17 mouse cellular contexts compared by ENCODE assay signal in the genomic region with DNA sequence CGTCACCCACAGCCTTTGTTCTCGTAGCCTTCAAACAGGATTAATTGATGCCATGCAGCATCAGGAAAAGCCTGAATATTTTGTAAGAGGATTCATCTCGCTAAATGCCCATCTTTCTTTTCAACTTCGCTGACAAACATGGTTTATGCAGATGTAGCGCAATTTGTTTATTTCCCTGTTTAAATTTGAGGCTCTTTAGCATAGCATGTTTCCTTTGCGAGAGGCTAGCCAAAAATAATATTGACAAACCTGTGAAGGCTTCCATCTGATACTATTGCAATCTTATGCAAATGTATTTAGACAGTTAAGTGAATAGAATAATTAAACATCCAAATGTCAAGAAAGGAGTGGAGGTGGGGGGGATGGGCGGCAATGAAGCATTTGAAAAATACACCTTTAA.
"Had no signal": no experiment of that assay in that cellular context is flagged by ENCODE, and none has a peak within 500 bp of the region (broad histone marks: within the 10 kb centered on the region; RNA-seq: fewer than 3 reads in every experiment).

No protein-coding gene starts in this region.

- H3K27ac ChIP-seq: layer of hippocampus, adult 2 months; limb, embryonic 12.5 days; liver, embryonic 13.5 days; macrophage; neural tube, embryonic 13.5 days had no signal

- H3K4me3 ChIP-seq: layer of hippocampus, adult 2 months; limb, embryonic 12.5 days; liver, embryonic 13.5 days; megakaryocyte, embryonic 14.5 days; neural tube, embryonic 13.5 days had no signal

- H3K36me3 ChIP-seq: limb, embryonic 12.5 days; neural tube, embryonic 13.5 days had no signal

- H3K9ac ChIP-seq: limb, embryonic 12.5 days; liver, embryonic 13.5 days; liver, postnatal 0 days; neural tube, embryonic 13.5 days had no signal

- ATAC-seq: liver, postnatal 0 days; midbrain, embryonic 16.5 days had no signal

- H3K27me3 ChIP-seq: limb, embryonic 12.5 days; liver, embryonic 13.5 days; megakaryocyte, embryonic 14.5 days; neural tube, embryonic 13.5 days had no signal

- H3K9me3 ChIP-seq: limb, embryonic 12.5 days; liver, embryonic 13.5 days; megakaryocyte, embryonic 14.5 days; neural tube, embryonic 13.5 days had no signal

- DNase-seq: kidney, adult 18-20 months; kidney, postnatal 4 days; liver; liver, embryonic 13.5 days; liver, postnatal 0 days; lung, postnatal 14 days; retina, postnatal 1 day; right cerebral cortex, postnatal 4 days; spleen, adult 18-20 months; thymus, postnatal 4 days had no signal

- H3K4me2 ChIP-seq: limb, embryonic 12.5 days; liver, embryonic 13.5 days; midbrain, embryonic 11.5 days; neural tube, embryonic 13.5 days had no signal
